Mouse (Mus musculus): ENCODE measurements around the gene Tmx4. TPM values are rescaled to one million over a fixed set of nuclear protein-coding genes. Genes with fewer than 3 reads are reported as not detected.
A peak's percentile ranks its signal among the peaks of the same experiment; 100 is the strongest.
"Not testable (repeated sequence)": the region's sequence is repeated elsewhere in the genome, so short reads cannot be mapped to it uniquely, and the experiment has no call there.

Gene Tmx4
- polyA plus RNA-seq, 1 experiment from 2014 or later, result 7.6 TPM

GRCm38 (mm10) chr2:134645752-134646151 is 1.8 kb upstream of the Tmx4 start:
- 32% methylated on average over 3 of the region's 3 CpGs for WGBS (ENCODE audit: insufficient replicate concordance)
- Histone ChIP-seq H3K9ac (no peak overlapping the region), H3K36me3 (no peaks in the 10 kb centered on the region), H3K27me3 (no peaks in the 10 kb centered on the region), H3K4me3 (replicated peaks) (no peak overlapping the region), H3K9me3 (replicated peaks) (no peaks in the 10 kb centered on the region), H3K27ac (no peak overlapping the region), H3K4me2 (no peak overlapping the region), H3K4me1 (replicated peaks) (peaks cover 32% of the 10 kb centered on the region)
- DNase-seq (no peak), ATAC-seq (ENCODE audit: low read depth) (no peak)

- 53% methylated on average over 4 of the region's 4 CpGs for WGBS (ENCODE audit: insufficient replicate concordance)
- no peak overlapping the region for H3K4me3 ChIP-seq (replicated peaks)
- ATAC-seq (ENCODE audit: low read depth) (no peak), DNase-seq (no peak)
- no peaks in the 10 kb centered on the region for H3K27me3 ChIP-seq
- H3K4me2 ChIP-seq, result no peak overlapping the region
- H3K4me1 ChIP-seq (replicated peaks), result peaks cover 35% of the 10 kb centered on the region
- H3K36me3 ChIP-seq, result no peaks in the 10 kb centered on the region
- no peak overlapping the region for H3K9ac ChIP-seq
- no peaks in the 10 kb centered on the region for H3K9me3 ChIP-seq (replicated peaks)
- no peak overlapping the region for H3K27ac ChIP-seq
Observed at GRCm38 (mm10) chr2:134645166-134645565, 1.2 kb upstream of the Tmx4 start.

- H3K4me2 ChIP-seq, result peak overlapping the region; percentile 88
- ATAC-seq (ENCODE audit: low read depth) (no peak), DNase-seq (no peak)
- no peaks in the 10 kb centered on the region for H3K27me3 ChIP-seq
- peaks cover 35% of the 10 kb centered on the region for H3K4me1 ChIP-seq (replicated peaks)
- 33% methylated on average over 6 of the region's 6 CpGs for WGBS (ENCODE audit: insufficient replicate concordance)
- H3K36me3 ChIP-seq, result peaks cover 3% of the 10 kb centered on the region
- H3K27ac ChIP-seq, result no peak overlapping the region
- no peaks in the 10 kb centered on the region for H3K9me3 ChIP-seq (replicated peaks)
- no peak overlapping the region for H3K9ac ChIP-seq
- H3K4me3 ChIP-seq (replicated peaks), result peak overlapping the region; percentile 32; the same call in 1 of the 2 replicates
Observed at GRCm38 (mm10) chr2:134644301-134644912, 462 bp upstream of the Tmx4 start.

GRCm38 (mm10) chr2:134642377-134642776 is 1.6 kb downstream of the Tmx4 start:
- H3K9me3 ChIP-seq (replicated peaks), result no peaks in the 10 kb centered on the region
- 0 out of 2 replicates have a peak overlapping the region, but pooled peaks have one; percentile 3 for H3K27ac ChIP-seq
- peak overlapping the region; percentile 48 for H3K4me2 ChIP-seq
- peak overlapping the region; percentile 54 for H3K9ac ChIP-seq
- peaks cover 35% of the 10 kb centered on the region for H3K4me1 ChIP-seq (replicated peaks)
- peak overlapping the region; percentile 83 for H3K4me3 ChIP-seq (replicated peaks)
- no peaks in the 10 kb centered on the region for H3K27me3 ChIP-seq
- ATAC-seq (ENCODE audit: low read depth) (no peak), DNase-seq (no peak)
- H3K36me3 ChIP-seq, result peaks cover 5% of the 10 kb centered on the region

- H3K9ac ChIP-seq, result no peak overlapping the region
- H3K9me3 ChIP-seq (replicated peaks), result no peaks in the 10 kb centered on the region
- H3K4me1 ChIP-seq (replicated peaks), result peaks cover 35% of the 10 kb centered on the region
- H3K36me3 ChIP-seq, result peaks cover 5% of the 10 kb centered on the region
- H3K27me3 ChIP-seq, result no peaks in the 10 kb centered on the region
- no peak overlapping the region for H3K4me3 ChIP-seq (replicated peaks)
- DNase-seq (no peak), ATAC-seq (ENCODE audit: low read depth) (no peak)
- 73% methylated on average over 5 of the region's 5 CpGs for whole genome bisulfite sequencing (ENCODE audit: insufficient replicate concordance)
- no peak overlapping the region for H3K27ac ChIP-seq
- no peak overlapping the region for H3K4me2 ChIP-seq
Observed at GRCm38 (mm10) chr2:134641372-134641771, 2.6 kb downstream of the Tmx4 start.

- Histone ChIP-seq H3K9ac (no peak overlapping the region), H3K27me3 (no peaks in the 10 kb centered on the region), H3K36me3 (peaks cover 5% of the 10 kb centered on the region), H3K9me3 (replicated peaks) (no peaks in the 10 kb centered on the region), H3K27ac (no peak overlapping the region), H3K4me3 (replicated peaks) (no peak overlapping the region), H3K4me2 (no peak overlapping the region), H3K4me1 (replicated peaks) (peaks cover 31% of the 10 kb centered on the region)
- DNase-seq (no peak), ATAC-seq (ENCODE audit: low read depth) (no peak)
- WGBS (ENCODE audit: insufficient replicate concordance), result 84% methylated on average over 1 of the region's 1 CpGs
Observed at GRCm38 (mm10) chr2:134640398-134640797, 3.5 kb downstream of the Tmx4 start.

- peak; percentile 75 for ATAC-seq (ENCODE audit: low read depth)
- H3K9ac ChIP-seq, DNase-seq: not testable (repeated sequence)
Observed at GRCm38 (mm10) chr2:134628541-134628940, 15.4 kb downstream of the Tmx4 start.

GRCm38 (mm10) chr2:134604935-134605334 is 39.0 kb downstream of the Tmx4 start:
- ATAC-seq (ENCODE audit: low read depth), result no peak
- H3K27me3 ChIP-seq, result no peaks in the 10 kb centered on the region
- no peaks in the 10 kb centered on the region for H3K36me3 ChIP-seq
- no peaks in the 10 kb centered on the region for H3K4me1 ChIP-seq (replicated peaks)
- DNase-seq, result no peak
- H3K27ac ChIP-seq, result no peak overlapping the region
- no peak overlapping the region for H3K9ac ChIP-seq
- no peaks in the 10 kb centered on the region for H3K9me3 ChIP-seq (replicated peaks)
- H3K4me3 ChIP-seq (replicated peaks), result no peak overlapping the region
- no peak overlapping the region for H3K4me2 ChIP-seq

More at GRCm38 (mm10) chr2:134628541-134628940, 15.4 kb downstream of the Tmx4 start:
- not testable (repeated sequence) for H3K4me3 ChIP-seq (replicated peaks); H3K27ac ChIP-seq; H3K9me3 ChIP-seq (replicated peaks); H3K27me3 ChIP-seq; H3K4me1 ChIP-seq (replicated peaks)
- H3K4me2 ChIP-seq, result 0 out of 2 replicates have a peak overlapping the region, but pooled peaks have one; percentile 10
- WGBS (ENCODE audit: insufficient replicate concordance), result 90% methylated on average over 1 of the region's 2 CpGs
- H3K36me3 ChIP-seq, result 0 out of 2 replicates have a peak, but pooled peaks cover 10% of the 10 kb centered on the region

GRCm38 (mm10) chr2:134591081-134591694 is 52.8 kb downstream of the Tmx4 start:
- Histone ChIP-seq H3K36me3 (no peaks in the 10 kb centered on the region), H3K9ac (no peak overlapping the region), H3K4me2 (no peak overlapping the region), H3K9me3 (replicated peaks) (no peaks in the 10 kb centered on the region), H3K4me1 (replicated peaks) (no peaks in the 10 kb centered on the region), H3K27me3 (no peaks in the 10 kb centered on the region), H3K27ac (no peak overlapping the region), H3K4me3 (replicated peaks) (no peak overlapping the region)
- ATAC-seq (ENCODE audit: low read depth), result no peak
- 87% methylated on average over 6 of the region's 6 CpGs for WGBS (ENCODE audit: insufficient replicate concordance)
- no peak for DNase-seq

GRCm38 (mm10) chr2:134585243-134585642 is 58.7 kb downstream of the Tmx4 start:
- H3K27me3 ChIP-seq, result no peaks in the 10 kb centered on the region
- H3K27ac ChIP-seq, result no peak overlapping the region
- no peaks in the 10 kb centered on the region for H3K4me1 ChIP-seq (replicated peaks)
- DNase-seq (no peak), ATAC-seq (ENCODE audit: low read depth) (no peak)
- no peak overlapping the region for H3K9ac ChIP-seq
- H3K36me3 ChIP-seq, result no peaks in the 10 kb centered on the region
- WGBS (ENCODE audit: insufficient replicate concordance), result 59% methylated on average over 4 of the region's 4 CpGs
- H3K9me3 ChIP-seq (replicated peaks), result no peaks in the 10 kb centered on the region
- H3K4me2 ChIP-seq, result no peak overlapping the region
- no peak overlapping the region for H3K4me3 ChIP-seq (replicated peaks)

- DNase-seq (no peak), ATAC-seq (ENCODE audit: low read depth) (no peak)
- Histone ChIP-seq H3K4me1 (replicated peaks) (no peaks in the 10 kb centered on the region), H3K36me3 (no peaks in the 10 kb centered on the region), H3K9me3 (replicated peaks) (peaks cover 17% of the 10 kb centered on the region), H3K9ac (no peak overlapping the region), H3K4me2 (no peak overlapping the region), H3K27me3 (no peaks in the 10 kb centered on the region), H3K4me3 (replicated peaks) (no peak overlapping the region), H3K27ac (no peak overlapping the region)
- 59% methylated on average over 3 of the region's 3 CpGs for WGBS (ENCODE audit: insufficient replicate concordance)
Observed at GRCm38 (mm10) chr2:134559422-134559821, 84.5 kb downstream of the Tmx4 start.

- ATAC-seq (ENCODE audit: low read depth) (no peak), DNase-seq (no peak)
- no peak within 1 kb of the TSS for H3K27ac ChIP-seq
- H3K4me2 ChIP-seq, result no peak within 1 kb of the TSS
- no peak within 1 kb of the TSS for H3K9ac ChIP-seq
- 60% methylated on average over 8 of the region's 8 CpGs for WGBS (ENCODE audit: insufficient replicate concordance)
- no peaks in the 10 kb centered on the region for H3K4me1 ChIP-seq (replicated peaks)
- H3K36me3 ChIP-seq, result no peaks in the 10 kb centered on the region
- H3K27me3 ChIP-seq, result no peaks in the 10 kb centered on the region
- no peaks in the 10 kb centered on the region for H3K9me3 ChIP-seq (replicated peaks)
- H3K4me3 ChIP-seq (replicated peaks), result no peak within 1 kb of the TSS
Observed at GRCm38 (mm10) chr2:134554221-134554727, 89.7 kb downstream of the Tmx4 start, which contains the start of gene Hao1. Hao1 (minus strand) TSS chr2:134554368.
